Mouse (Mus musculus) c-Kit-positive CD71-positive TER-119-negative erythroid progenitor cells, embryonic 14.5 days (primary cell): Measurements from ENCODE around the gene Fstl1.

Experiments
- DNase-seq: peaks from one replicate; pipeline ENCODE4 v3.0.0-alpha.2; 2013; ENCODE audit warnings: low read depth

Gene Fstl1

DNA sequence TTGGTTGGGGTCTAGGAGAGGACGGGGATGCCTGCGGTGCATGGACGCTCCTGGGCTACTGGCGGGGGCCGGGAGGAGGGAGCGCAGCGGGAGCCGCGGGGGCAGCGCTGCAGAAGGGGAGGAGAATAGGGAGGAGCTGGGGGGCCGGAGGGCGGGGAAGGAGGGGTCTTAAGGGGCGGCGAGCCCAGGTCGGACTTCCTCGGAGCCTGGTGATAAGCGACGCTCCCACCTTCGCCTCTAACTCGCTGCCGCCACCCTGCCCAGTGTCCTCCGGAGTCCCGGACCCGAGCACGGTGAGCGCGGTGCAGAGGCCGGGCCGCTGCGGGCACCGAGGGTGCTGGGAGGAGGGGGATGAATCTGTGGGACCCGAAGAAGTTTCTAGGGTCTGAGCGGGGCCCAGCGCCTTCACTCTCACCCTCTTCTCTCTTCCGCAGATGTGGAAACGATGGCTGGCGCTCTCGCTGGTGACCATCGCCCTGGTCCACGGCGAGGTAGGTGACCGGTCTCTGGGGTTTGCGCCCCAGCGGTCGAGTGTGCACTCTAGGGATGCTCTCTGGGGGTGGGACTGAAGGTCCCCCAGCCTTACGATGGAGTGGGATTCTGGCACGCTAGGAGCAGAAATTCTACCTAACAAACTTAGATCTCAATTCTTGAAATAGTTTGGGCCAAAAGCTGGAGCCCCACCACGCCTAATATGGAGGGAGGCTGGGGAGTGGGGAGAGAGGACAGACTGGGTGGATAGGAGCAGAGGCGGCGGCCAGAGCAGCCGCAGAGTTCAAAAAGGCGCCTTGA is at the start of gene Fstl1:
TSS of gene Fstl1 (plus strand) at position 14 of the 792 bp plus-strand sequence.
- DNase-seq: no peak

DNA sequence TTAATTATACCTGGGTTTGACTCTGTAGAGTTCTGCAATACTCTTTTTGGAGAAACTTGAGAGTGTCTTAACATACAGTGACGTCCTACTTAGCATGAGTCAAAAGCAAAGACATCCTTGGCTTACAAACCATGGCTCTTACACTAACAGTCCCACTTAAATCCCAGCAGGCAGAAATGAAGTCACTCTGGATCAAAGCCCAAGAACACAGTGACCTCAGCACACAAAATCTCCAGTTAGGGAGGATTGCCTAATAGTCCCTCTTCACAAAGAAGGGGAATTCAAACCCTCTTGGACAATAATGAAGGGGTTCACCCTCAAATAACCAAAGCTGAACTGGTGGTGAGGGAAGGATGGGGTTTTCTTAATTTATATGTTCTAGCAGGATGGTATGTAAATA is 48.0 kb upstream of the Fstl1 start:
- no peak for DNase-seq

DNA sequence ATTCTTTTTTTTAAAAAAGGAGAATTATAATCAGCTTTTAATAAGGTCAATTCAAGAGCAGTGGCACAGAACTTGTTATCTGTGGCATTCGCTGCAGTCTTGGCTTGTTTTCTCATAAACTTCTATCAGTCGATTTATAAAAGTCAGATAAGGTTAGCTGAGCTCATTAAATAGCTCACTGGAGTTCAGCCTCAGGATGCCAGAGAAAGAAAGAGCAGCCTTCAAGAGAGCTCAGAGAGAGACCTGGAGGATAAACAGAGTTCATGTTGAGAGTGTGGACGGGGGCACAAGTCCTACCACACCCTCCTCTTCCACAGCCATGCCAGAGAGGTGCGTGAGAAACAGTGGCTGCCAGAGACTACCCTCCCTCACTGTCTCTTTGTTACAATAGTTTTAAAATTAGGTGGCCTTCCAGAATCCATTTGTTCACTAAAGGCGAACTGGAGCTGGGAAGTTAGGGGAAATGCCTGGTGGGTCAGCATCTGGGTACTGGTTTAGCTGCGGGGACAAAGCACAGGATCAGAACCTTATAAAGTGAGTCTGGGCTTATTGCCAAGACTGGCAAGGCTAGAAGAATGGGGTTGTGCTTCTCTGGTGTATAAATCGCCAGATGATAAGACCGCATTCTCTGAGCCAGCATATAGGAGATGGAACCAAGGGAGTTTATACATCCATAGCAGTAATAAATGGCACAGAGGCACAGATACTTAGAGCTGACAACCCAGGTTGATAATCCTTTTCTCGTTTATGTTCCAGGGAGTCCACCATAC is 47.1 kb upstream of the Fstl1 start:
- DNase-seq: no peak

DNA sequence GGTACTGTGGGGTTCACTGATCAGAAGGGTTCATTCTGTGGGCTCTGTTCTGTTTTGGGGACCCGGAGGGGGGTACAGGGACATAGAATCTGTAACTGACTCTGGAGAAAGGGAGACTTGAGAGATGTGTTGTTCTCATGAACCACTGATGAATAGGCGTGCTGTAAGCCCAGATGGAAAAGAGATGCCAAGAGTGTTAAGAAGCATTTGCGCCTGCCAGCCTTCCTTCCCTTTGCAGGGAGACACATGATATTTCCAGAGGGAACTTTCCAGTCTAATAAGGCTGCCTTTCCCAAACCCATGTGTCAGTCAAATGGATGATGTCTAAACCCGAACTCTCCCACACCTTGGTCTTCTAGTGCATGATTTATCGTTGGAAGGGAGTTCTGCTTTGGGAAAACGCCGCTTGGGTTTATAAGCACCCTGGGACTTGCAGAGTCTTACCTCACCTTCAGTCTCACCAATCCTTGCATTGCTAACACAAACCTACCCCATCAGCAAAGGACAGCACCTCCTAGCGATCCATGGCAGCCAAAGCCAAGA is 46.3 kb upstream of the Fstl1 start:
- DNase-seq: no peak

DNA sequence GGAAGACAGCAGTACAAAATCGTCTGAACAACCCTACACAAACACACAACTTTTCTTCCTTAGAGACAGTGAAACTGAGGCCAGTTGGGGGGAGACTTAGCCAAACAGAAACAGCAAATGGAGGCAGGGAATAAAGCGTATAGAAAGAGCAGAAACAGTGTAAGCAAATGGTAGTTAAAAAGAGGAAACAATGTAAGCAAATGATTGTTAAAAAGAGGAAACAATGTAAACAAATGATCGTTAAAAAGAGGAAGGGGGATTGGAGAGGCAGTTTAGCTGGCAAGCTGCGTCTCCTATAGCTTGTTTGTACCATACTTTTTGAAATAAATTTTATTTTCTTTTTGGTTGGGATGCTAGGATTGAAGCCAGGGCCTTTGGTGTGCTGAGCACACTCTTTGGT is 45.2 kb upstream of the Fstl1 start:
- DNase-seq: no peak

DNA sequence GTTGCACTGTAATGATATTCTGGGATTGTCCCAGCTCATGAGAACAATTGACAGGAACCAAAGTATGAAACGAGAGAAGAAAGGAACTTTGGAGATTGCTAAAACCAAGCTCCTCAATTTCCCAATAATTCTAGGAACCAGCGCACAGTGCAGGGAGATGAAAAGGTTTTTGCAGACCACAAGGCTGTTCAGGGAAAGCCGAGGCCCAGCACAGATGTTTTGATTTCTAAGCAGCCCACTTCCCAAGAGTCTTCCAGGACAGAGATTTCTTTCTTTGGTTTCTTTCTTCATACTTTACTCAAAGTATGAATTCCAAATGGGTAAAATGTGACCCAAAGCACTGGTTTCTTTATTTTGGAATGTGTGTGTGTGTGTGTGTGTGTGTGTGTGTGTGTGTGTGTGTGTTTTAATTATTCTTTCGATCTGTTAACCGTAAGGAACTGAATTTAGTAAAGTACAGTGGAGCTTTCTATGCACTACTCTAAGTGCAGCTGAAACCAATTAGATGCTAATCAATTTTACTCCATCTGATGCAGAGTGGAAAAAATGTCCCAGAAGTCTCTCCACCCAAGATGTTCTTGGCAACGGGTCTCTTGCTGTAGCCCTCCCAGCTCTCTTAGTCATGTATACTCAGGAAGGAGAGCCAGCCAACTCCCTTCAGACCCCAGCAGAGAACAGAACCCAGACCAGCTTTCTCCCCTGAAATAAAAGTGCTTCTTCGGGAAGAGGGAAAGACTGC is 44.5 kb upstream of the Fstl1 start:
- no peak for DNase-seq

DNA sequence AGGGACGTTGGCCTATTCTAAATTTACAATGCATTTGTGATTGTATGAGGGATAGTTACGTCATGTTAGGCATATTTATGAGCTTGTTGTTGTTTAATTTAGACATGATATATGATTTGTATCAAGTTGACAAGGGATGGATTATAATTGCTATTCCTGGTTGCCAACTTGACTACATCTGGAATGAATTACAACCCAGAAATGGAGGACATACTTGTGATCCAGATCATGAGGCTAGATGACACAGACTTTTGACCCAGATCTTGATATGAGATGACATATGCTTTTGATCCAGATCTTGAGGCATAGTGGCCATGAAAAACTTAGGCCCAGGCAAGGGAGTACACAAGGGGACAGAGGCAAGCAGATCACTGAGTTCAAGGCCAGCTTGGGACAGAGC is 36.6 kb upstream of the Fstl1 start:
- no peak for DNase-seq

DNA sequence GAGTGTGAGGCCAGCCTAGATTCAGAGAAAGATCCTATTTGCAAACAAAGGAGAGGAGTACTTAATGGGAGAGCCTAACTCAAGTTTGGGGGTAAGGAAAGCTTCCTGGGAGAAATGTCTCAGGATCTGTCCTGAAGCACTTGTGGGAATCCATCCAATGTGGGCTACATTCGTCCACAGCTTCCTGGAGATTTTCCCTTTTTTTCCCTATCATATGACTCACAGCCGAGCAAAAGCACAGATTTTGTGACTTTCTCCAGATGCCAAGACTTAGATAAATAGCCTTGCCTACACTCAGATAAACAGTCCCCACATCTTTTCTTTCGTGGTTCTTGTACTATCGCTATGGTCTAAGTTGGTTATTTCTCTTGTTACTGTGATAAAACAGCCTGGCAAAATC is 34.4 kb upstream of the Fstl1 start:
- no peak for DNase-seq

DNA sequence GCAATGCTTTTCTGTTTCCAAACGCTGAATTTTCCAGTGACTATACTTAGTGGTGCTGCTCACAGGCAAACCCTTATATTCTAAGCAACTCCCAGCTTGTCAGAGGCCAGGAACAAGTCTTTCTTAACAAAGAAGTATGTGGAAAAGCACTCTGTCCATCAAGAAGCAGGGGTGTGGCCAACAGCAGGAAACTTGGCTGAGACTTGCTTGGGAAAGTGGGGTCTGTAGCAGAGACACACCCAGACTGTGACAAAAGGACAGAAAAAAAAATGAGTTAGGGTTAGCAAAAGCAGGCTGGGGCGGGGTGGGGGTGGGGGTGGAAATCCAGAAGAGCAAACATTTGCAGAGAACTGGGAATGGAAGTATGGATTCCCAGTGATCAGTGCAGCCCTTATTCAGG is 23.8 kb upstream of the Fstl1 start:
- DNase-seq: no peak

DNA sequence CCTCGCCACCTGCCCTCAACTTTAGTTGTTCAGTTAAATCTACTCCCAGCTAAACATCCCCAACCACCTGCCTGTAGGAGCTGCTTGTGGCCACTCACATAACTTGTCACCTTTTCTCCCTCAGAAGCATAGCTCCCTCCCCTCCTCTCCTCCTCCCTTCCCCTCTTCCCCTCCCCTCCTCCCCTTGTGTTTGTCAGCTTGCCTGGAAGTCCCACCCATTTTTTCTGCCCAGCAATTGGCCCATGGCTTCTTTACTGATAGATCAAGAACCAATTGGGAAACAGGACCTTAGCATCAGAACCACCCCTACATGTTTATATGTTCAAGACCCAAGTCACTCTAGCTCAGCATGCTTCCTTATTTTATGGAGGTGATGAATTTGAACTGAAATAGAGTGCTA is 22.9 kb upstream of the Fstl1 start:
- no peak for DNase-seq

DNA sequence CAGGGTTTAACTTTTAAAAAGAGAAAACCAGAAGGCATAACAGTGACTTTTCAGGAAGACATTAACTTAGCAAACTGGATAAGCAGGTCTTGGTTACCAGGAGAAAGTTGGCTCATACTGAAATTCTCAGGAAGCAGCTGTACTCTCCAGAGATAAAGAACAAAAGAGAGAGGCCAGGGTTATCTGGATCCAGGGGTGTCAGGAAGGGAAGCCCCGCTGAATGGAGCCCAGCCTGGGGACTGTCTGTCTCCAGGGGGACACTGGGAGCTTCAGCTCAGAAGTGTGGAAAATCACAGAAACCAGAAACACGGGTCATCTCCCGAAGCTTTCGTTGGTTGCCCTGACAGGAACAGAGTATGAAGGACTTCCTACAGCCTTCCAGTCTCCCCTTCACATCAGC is 22.2 kb upstream of the Fstl1 start:
- DNase-seq: no peak

DNA sequence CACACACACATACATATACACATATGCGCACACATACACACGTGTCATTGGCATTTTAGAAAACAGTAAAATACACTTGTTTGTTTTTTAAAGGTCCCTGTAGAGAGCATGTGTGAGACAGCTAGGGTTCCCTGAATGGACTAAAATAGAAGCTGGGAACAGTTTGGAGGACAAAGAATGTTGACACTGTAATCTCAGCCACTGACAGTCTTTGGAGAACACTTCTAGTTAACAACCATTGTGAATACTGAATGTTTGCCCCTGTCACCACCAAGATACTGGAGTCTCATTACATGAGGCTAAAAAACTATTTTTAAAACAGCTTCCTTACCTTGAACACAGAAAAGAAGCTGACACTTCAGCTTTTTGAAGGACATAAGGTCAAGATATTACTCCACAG is 19.4 kb upstream of the Fstl1 start:
- DNase-seq: no peak

DNA sequence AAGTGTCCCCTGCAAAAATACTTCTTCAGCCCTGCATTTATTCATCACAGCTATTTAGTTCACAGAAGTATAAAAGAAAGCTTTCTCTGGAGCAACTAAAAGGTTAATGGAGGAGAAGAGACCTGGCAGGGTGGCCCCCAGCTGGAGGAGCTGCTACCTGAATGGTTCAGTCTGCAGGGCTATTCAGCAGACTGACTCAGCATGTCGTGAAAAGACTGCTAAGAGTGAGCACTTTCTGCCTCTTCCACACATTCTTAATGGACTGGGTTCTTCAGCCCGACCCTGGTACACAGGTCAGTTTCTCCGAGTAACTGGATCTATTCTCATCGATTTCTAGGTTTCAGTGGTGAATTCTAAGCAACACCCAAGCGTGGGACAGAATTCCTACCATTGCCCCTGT is 12.9 kb upstream of the Fstl1 start:
- no peak for DNase-seq

DNA sequence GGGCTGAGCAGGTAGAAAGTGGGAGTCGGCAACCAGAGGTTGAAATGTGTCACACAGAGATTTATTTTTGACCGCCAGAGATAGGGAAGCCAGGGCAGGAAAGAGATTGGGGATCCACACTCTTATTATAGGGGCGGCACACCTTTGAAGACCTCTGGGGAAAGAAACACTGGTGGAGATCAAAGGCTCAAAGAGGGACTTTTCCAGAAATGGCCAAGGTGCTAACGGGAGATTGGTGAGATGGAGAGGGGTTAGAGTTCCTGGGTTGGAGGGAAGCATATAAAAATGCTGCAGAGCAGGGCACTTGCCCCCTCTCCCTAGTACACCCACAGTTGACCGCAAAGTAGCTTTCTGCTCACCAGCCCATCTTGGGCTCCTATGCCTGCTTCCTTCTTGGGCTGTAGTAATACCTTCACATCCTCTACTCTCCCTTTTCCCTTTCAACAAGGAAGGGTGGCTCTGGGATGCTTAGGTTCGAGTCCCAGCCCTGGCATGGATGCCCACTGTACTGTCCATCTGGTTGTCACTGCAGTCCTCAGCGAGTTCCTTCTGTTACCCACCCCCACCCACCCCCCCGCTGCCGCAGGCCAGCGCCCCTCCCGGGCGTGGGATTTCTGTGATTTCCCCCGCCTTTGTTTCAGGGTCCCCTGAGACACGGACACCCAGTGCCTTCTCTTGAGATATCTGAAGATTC is 360 bp upstream of the Fstl1 start:
- no peak for DNase-seq

DNA sequence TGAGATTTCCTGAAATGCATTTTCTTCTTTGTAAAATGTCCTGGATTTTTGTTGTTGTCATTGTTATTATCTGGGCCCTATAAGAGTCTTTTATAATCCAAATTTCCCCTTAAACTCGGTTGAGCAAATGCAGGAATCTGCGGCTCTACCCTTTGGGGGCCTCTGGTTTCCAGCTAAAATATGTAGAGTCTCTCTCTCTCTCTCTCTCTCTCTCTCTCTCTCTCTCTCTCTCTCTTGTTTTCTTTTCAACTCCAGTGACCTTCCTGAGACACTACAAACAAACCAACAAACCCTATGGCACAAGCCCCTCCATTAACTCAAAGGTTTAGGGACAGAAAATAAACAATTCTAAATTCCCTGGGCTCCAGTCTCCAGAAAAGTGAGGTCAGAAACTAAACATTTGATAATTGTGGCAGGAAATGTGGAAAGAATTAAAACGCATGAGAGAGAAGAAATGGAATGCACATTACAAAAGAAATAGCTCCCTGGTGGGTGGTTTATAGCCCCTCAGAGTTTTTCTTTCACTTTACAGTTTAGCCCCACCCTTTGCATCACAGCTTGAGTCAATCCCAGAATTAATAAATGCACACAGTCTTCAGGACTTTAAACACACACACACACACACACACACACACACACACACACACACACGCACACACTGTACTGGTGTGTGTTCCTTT is 1.3 kb downstream of the Fstl1 start:
- DNase-seq: no peak

DNA sequence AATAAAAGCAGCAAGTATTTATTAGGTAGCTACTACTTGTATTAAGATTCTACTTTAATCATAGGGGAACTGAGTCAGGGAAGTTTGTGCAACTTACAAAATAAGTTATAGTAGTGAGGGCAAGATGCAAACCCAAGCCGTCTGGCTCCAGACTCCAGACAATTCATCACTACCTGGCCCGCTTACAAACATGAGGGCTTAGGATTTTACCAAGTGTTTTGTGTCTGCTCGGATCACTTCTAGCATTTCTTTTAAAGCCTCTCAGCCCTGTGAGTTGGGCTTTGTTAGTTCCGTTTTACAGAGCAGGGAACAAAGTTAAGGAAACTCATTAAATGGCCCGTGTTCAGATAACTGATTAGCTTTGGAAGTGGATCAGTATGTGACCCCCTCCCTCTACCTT is 1.9 kb downstream of the Fstl1 start:
- no peak for DNase-seq

DNA sequence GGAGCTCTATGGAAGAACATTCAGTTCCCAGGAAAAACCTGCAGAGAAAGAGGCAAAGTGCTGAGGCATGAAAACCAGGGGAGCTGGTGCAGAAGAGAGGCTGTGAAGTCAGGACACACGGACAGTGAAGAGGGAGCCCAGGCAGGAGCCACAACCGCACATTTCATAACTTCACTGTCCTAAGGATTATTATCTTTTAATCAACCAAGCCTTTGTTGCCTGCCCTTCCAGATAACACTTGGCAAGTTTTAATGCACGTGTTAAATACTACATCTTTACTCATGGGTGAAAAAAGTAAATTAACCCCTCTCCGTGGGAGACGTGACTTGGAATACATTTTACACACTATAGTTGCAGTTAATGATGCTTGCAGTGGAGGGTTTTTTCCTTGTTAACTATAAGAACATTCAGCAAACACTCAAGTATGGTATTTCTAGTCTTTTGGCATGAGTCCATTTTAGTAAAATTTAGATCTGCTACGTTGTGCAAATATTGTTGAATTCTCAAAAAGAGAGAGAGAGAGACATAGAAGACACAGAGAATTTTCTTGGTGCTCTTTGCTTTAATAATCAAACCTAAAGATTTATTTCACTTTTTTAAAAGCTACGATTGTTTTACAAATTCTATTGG is 3.1 kb downstream of the Fstl1 start:
- DNase-seq: no peak

DNA sequence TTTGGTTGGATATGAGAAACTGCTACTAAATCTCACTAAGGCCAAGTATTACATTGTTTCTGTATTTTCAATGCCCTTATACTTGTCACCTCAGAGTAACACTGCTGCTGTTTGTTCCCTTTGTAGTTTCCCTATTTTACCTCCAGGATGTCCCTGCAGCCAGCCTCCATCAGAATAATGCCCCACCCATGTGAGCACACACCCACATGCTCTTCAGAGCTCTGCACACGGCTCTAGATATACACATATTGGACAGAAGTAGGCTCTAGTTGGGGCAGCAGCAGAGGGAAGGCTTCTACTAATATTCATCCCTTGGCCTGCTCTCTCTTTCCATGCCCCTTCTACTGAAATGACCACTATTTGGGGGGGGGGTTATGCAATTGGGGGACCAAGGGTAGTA is 3.7 kb downstream of the Fstl1 start:
- DNase-seq: no peak

DNA sequence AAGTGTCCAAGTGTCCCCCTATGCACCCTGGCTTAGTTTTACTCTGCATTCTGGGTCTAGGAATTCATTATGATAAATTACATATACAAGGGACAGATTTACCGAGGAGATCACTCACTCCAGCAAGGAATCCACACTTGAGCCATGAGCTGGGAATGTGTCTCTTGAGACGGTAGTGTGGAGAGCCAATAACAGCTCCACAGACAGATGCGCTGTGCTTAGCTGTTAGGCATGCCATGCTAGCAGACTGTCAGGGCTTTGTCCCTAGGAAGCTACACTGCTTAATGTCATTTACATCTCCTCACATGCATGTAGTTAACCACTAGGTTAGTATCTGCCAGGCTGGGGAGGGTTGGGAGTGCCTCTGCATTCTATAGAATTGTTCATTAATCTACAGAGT is 4.2 kb downstream of the Fstl1 start:
- no peak for DNase-seq

DNA sequence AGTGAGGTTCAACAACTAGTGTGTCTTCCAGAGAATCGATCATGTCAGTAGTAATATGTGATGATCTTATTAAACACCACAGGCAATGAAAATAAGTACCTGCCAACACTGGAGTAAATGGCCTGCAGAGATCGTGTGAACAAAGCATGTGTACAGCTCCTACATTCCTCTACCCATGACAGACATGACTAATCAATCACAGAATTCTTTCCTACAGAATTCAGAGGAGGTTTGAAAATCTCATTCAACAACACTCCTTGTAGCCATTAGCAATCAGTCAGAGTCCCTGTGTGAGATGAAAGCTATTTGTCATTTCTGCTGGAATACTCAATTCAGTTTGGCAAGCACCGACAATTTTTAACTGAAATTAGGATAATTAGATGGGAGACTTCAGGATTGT is 7.9 kb downstream of the Fstl1 start:
- DNase-seq: no peak

DNA sequence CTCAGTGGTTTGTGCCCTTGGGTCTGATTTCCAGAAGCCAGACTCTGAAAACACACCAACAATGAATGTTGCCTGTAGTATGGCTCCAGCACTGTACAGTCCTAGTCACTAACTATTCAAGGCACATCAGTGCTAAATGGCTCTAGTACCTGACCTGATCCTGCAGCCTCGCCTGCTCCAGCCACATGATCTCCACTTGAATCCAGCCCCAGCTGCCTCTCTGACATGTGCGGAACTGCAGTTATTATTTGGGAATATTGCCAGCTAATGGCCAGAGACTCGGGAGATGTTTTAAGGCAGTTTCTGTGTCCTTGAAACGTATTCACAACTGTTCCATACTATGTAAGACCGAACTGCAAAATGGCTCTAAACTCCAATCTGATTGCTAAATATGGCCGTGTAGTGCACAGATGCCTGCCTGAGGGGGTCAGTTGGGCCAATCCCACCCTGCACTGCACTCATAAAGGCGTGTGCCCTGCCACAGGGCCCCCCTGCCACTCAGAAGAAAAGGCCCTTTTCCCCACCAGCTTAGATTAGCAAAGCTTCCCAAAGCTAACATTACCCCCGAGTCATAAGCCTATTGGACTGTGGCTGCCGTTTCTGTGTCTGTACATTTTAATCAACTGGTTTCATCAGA is 11.0 kb downstream of the Fstl1 start:
- no peak for DNase-seq
